Mouse (Mus musculus) heart, postnatal 25 days (tissue): Measurements from ENCODE around the gene Zfp592. TPM values are rescaled to one million over a fixed set of nuclear protein-coding genes. Genes with fewer than 3 reads are reported as not detected.

Experiments
- total RNA-seq, 2 experiments: library from RNA; stranded (reverse); gene quantifications; 2 replicates each; pipeline ENCODE4 v1.2.3; 2021

The Zfp592 gene
- total RNA-seq, 2 experiments from 2014 or later = 13.8 to 15.7 TPM

Other genes starting within 250 kb of the Zfp592 start
- gene Iqgap1, start 167.7 kb upstream of the Zfp592 start, total RNA-seq = 10 to 100 TPM; 39.8 to 46.7 TPM
- 1 to 10 TPM; 5.4 to 6.1 TPM for gene Zscan2, start 132.8 kb upstream of the Zfp592 start, total RNA-seq
- gene Wdr73, start 92.4 kb upstream of the Zfp592 start, total RNA-seq = 1 to 10 TPM; 5.7 to 6.0 TPM
- 1 to 10 TPM; 5.8 to 7.7 TPM for gene Nmb, start 88.6 kb upstream of the Zfp592 start, total RNA-seq
- 10 to 100 TPM; 47.8 to 59.0 TPM for gene Sec11a, start 45.9 kb upstream of the Zfp592 start, total RNA-seq
- 100 to 1,000 TPM; 101 to 115 TPM for gene Alpk3, start 63.9 kb downstream of the Zfp592 start, total RNA-seq
- under 1 TPM; 0.10 to 0.11 TPM for gene Slc28a1, start 121.1 kb downstream of the Zfp592 start, total RNA-seq
- 10 to 100 TPM in 1 of 2 experiments, 1 to 10 TPM in 1; 9.7 to 10.1 TPM for gene Pde8a, start 219.9 kb downstream of the Zfp592 start, total RNA-seq